ENCODE assay signal across 20 mouse cellular contexts in genomic region chr14:120575202-120575601, GRCm38 (mm10).
"Had no signal": no experiment of that assay in that cellular context is flagged by ENCODE, and none has a peak within 500 bp of the region (broad histone marks: within the 10 kb centered on the region; RNA-seq: fewer than 3 reads in every experiment).

No protein-coding gene starts in this region.

- H3K4me2 ChIP-seq: liver, embryonic 12.5 days; midbrain, embryonic 12.5 days; neural tube, embryonic 13.5 days; neural tube, embryonic 15.5 days had no signal

- H3K27ac ChIP-seq: liver, embryonic 12.5 days; liver, embryonic 14.5 days; midbrain, embryonic 10.5 days; midbrain, embryonic 12.5 days; neural tube, embryonic 13.5 days; neural tube, embryonic 15.5 days had no signal

- H3K4me3 ChIP-seq: liver, embryonic 12.5 days; midbrain, embryonic 10.5 days; midbrain, embryonic 12.5 days; myocyte; neural tube, embryonic 13.5 days; neural tube, embryonic 15.5 days had no signal

- H3K9me3 ChIP-seq: liver, embryonic 12.5 days; midbrain, embryonic 10.5 days; midbrain, embryonic 12.5 days; neural tube, embryonic 13.5 days; neural tube, embryonic 15.5 days had no signal

- H3K27me3 ChIP-seq: liver, embryonic 12.5 days; midbrain, embryonic 12.5 days; neural tube, embryonic 13.5 days; neural tube, embryonic 15.5 days had no signal

- ATAC-seq: liver, embryonic 12.5 days; midbrain, embryonic 16.5 days had no signal

- H3K36me3 ChIP-seq: liver, embryonic 12.5 days; midbrain, embryonic 10.5 days; midbrain, embryonic 12.5 days; neural tube, embryonic 13.5 days; neural tube, embryonic 15.5 days had no signal

- H3K4me1 ChIP-seq: liver, embryonic 12.5 days; midbrain, embryonic 12.5 days; neural tube, embryonic 13.5 days; neural tube, embryonic 15.5 days had no signal

- H3K9ac ChIP-seq: liver, embryonic 12.5 days; liver, embryonic 14.5 days; midbrain, embryonic 12.5 days; neural tube, embryonic 13.5 days; neural tube, embryonic 15.5 days had no signal

- DNase-seq: lung, adult 2 months; lung, postnatal 10 days; lung, postnatal 4 days; midbrain, embryonic 14.5 days; retina, postnatal 1 day; right cerebral cortex, adult 18-20 months; right cerebral cortex, postnatal 25 days; right cerebral cortex, postnatal 4 days; spleen, adult 18-20 months; thymus, adult 18-20 months; thymus, postnatal 14 days; thymus, postnatal 36 days had no signal
